Mouse (Mus musculus) embryonic facial prominence, embryonic 14.5 days (tissue): ENCODE measurements at regions not wholly inside any gene's neighbourhood (a gene's known extent, or its start where the extent isn't known, plus 50 kb on each side); places are given as distances from the start of the nearest gene placed in this dataset.

Source experiments
- ATAC-seq: fragments of 200-750 bp; cut with Nextera tagmentation; 2 replicates; pipeline ENCODE4 v1.8.0; 2017; ENCODE audit warnings: low read depth, moderate number of reproducible peaks, moderate TSS enrichment
- DNase-seq: peaks from one replicate; pipeline ENCODE4 v3.0.0-alpha.2; 2015; ENCODE audit warnings: low spot score
- H3K27ac ChIP-seq: fragments of 300-500 bp; sonication (generic); replicated peaks from 2 replicates; pipeline ENCODE4 v1.5.1; 2014; ENCODE audit warnings: low read depth, mild to moderate bottlenecking, low read length, moderate library complexity
- H3K27me3 ChIP-seq: fragments of 300-500 bp; sonication (generic); replicated peaks from 2 replicates; pipeline ENCODE4 v1.6.1; 2014; ENCODE audit warnings: low read length; ENCODE audit not compliant: control insufficient read depth, insufficient read depth
- H3K36me3 ChIP-seq: fragments of 300-500 bp; sonication (generic); 2 replicates; pipeline ENCODE4 v1.6.1; 2014; ENCODE audit warnings: low read length, mixed read lengths; ENCODE audit not compliant: control insufficient read depth, insufficient read depth
- H3K4me1 ChIP-seq: fragments of 300-500 bp; sonication (generic); 2 replicates; pipeline ENCODE4 v1.6.1; 2014; ENCODE audit warnings: antibody characterized with exemption, low read length; ENCODE audit not compliant: control insufficient read depth, insufficient read depth
- H3K4me2 ChIP-seq: fragments of 300-500 bp; sonication (generic); 2 replicates; pipeline ENCODE4 v1.6.1; 2014; ENCODE audit warnings: low read depth, mild to moderate bottlenecking, low read length, moderate library complexity, mixed read lengths
- H3K4me3 ChIP-seq: fragments of 300-500 bp; sonication (generic); 2 replicates; pipeline ENCODE4 v1.5.1; 2014; ENCODE audit warnings: low read depth, mild to moderate bottlenecking, low read length
- H3K9ac ChIP-seq: fragments of 300-500 bp; sonication (generic); 2 replicates; pipeline ENCODE4 v1.6.1; 2014; ENCODE audit warnings: low read depth, mild to moderate bottlenecking, low read length, moderate library complexity, mixed read lengths
- H3K9me3 ChIP-seq: fragments of 300-500 bp; sonication (generic); 2 replicates; pipeline ENCODE4 v1.6.1; 2016; ENCODE audit warnings: low read length; ENCODE audit not compliant: control insufficient read depth
- WGBS: fragments of 180-500 bp; shearing (Covaris S2); extraction: QIAGEN DNeasy Blood & Tissue Kit; methylation state at CpG from one replicate; pipeline ENCODE4 v1.1.7; 2014; 5-methylcytosine and 5-hydroxymethylcytosine counted together

GRCm38 (mm10) chr3:21356831-21357712, 719.4 kb upstream of the Tbl1xr1 start:
- peak; percentile 60; the same call in 1 of the 2 replicates for ATAC-seq
- H3K36me3 ChIP-seq, result no peaks in the 10 kb centered on the region
- no peak overlapping the region for H3K9ac ChIP-seq
- no peak overlapping the region for H3K27ac ChIP-seq
- no peak overlapping the region for H3K4me3 ChIP-seq
- 0 out of 2 replicates have a peak, but pooled peaks cover 3% of the 10 kb centered on the region for H3K4me1 ChIP-seq
- no peak overlapping the region for H3K4me2 ChIP-seq
- H3K9me3 ChIP-seq, result no peaks in the 10 kb centered on the region
- DNase-seq, result peak; percentile 43
- H3K27me3 ChIP-seq, result no peaks in the 10 kb centered on the region
- 61% methylated on average over 6 of the region's 6 CpGs for WGBS

DNA sequence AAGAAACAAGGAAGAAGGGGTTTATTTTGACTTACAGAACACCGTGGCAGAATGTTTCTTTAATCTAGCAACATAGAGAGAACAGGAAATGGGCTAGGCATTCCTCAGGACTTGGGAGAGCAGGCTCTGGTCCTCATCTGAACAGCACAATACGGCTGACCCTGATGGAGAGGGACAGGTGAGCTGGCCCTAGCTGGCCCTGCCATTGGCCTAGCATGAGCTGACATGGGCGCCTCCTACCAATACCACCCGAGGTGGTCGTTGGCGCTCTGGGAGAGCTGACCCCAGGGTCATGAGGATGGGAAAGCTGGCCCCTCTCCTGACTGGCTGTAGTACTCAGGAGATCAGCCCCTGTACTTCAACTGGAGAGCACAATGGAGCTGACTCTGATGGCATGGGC, 718.4 kb upstream of the Tbl1xr1 start:
- no peak for DNase-seq
- no peaks in the 10 kb centered on the region for H3K36me3 ChIP-seq
- no peak overlapping the region for H3K9ac ChIP-seq
- H3K27ac ChIP-seq, result no peak overlapping the region
- H3K9me3 ChIP-seq, result no peaks in the 10 kb centered on the region
- ATAC-seq, result no peak
- 0 out of 2 replicates have a peak, but pooled peaks cover 3% of the 10 kb centered on the region for H3K4me1 ChIP-seq
- no peaks in the 10 kb centered on the region for H3K27me3 ChIP-seq
- WGBS, result 79% methylated on average over 6 of the region's 6 CpGs
- no peak overlapping the region for H3K4me2 ChIP-seq
- H3K4me3 ChIP-seq, result no peak overlapping the region

- no peaks in the 10 kb centered on the region for H3K9me3 ChIP-seq
- H3K36me3 ChIP-seq, result no peaks in the 10 kb centered on the region
- H3K4me3 ChIP-seq, result no peak overlapping the region
- H3K27ac ChIP-seq, result no peak overlapping the region
- H3K27me3 ChIP-seq, result no peaks in the 10 kb centered on the region
- no peak overlapping the region for H3K4me2 ChIP-seq
- DNase-seq (no peak), ATAC-seq (no peak)
- 0 out of 2 replicates have a peak, but pooled peaks cover 3% of the 10 kb centered on the region for H3K4me1 ChIP-seq
- no peak overlapping the region for H3K9ac ChIP-seq
- 82% methylated on average over 3 of the region's 3 CpGs for WGBS
Measured at GRCm38 (mm10) chr3:21361069-21361468, 715.4 kb upstream of the Tbl1xr1 start.

- peak; percentile 75 for DNase-seq
- H3K27ac ChIP-seq, result peak overlapping the region; percentile 63; the same call in 1 of the 2 replicates
- no peaks in the 10 kb centered on the region for H3K36me3 ChIP-seq
- 0 out of 2 replicates have a peak, but pooled peaks cover 3% of the 10 kb centered on the region for H3K4me1 ChIP-seq
- no peak overlapping the region for H3K4me3 ChIP-seq
- 65% methylated on average over 2 of the region's 2 CpGs for WGBS
- no peak overlapping the region for H3K4me2 ChIP-seq
- H3K27me3 ChIP-seq, result no peaks in the 10 kb centered on the region
- no peaks in the 10 kb centered on the region for H3K9me3 ChIP-seq
- no peak overlapping the region for H3K9ac ChIP-seq
- ATAC-seq, result no peak
Measured at GRCm38 (mm10) chr3:21379816-21380215, 696.6 kb upstream of the Tbl1xr1 start.

DNA sequence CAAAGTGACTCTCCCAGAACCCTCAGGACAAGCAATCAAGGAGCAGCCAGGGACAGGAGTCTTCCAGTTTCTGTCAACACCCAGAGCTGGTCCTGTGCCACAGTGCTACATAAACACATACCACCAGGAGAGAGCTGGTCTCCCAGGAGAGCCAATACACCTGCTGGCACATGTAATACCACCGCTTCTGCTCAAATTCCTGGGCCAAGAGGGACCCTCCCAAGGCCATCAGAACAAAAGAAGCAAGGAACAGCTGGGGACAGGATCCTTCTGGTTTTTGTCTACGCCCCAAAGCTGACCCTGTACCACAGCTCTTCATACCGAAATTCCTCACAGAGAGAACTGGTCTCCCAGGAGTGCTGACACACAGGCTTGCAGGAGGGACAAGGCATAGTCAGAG, 695.4 kb upstream of the Tbl1xr1 start:
- 0 out of 2 replicates have a peak, but pooled peaks cover 3% of the 10 kb centered on the region for H3K4me1 ChIP-seq
- no peaks in the 10 kb centered on the region for H3K9me3 ChIP-seq
- H3K27ac ChIP-seq, result no peak overlapping the region
- no peak overlapping the region for H3K9ac ChIP-seq
- H3K4me2 ChIP-seq, result no peak overlapping the region
- no peaks in the 10 kb centered on the region for H3K36me3 ChIP-seq
- H3K4me3 ChIP-seq, result no peak overlapping the region
- no peaks in the 10 kb centered on the region for H3K27me3 ChIP-seq
- peak; percentile 47 for DNase-seq
- 66% methylated on average over 3 of the region's 3 CpGs for WGBS
- ATAC-seq, result peak; percentile 60; the same call in 1 of the 2 replicates

DNA sequence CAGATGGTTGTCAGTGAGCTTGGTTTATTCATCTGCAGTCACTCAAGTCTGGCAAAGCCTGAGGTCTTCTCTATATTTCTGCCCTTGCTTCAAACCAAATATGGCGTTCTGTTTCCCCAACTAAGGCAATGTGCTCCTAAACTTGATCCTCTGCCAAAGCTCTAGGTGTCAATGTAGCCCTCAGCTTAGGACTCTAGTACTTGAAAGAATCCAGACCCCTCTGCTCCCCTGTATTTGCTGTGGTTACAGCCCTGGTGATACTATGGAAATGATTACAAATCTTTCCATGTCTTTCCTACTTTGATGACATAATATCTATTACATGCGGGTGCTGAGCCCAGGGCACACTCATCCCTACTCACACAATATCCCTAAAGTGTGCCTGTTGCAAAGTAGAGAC, 672.9 kb upstream of the Tbl1xr1 start:
- Histone ChIP-seq H3K9ac (no peak overlapping the region), H3K27me3 (no peaks in the 10 kb centered on the region), H3K9me3 (no peaks in the 10 kb centered on the region), H3K27ac (no peak overlapping the region), H3K4me2 (no peak overlapping the region), H3K36me3 (no peaks in the 10 kb centered on the region), H3K4me3 (no peak overlapping the region), H3K4me1 (no peaks in the 10 kb centered on the region; the same call in 1 of the 2 replicates)
- ATAC-seq (no peak; the same call in 1 of the 2 replicates), DNase-seq (no peak)
- WGBS, result 68% methylated on average over 2 of the region's 2 CpGs

DNA sequence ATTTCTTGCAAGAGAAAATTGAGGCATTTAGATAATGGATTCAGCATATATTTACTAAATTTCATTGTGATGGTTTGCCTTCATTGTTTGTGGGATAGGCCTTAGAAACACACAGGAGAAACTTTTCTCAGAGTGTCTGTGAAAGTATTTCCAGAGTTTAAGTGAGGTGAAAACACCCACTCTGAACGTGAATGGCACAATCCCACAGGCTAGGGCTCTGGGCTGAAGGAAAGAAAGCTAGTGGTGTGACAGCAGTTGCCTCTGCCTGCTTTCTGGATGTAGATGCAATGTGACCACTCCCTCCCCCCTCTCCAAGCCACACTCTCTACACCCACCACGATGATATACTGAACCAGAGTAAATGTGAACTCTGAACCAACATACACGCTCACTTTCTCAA, 672.4 kb upstream of the Tbl1xr1 start:
- no peaks in the 10 kb centered on the region; the same call in 1 of the 2 replicates for H3K4me1 ChIP-seq
- no peaks in the 10 kb centered on the region for H3K36me3 ChIP-seq
- DNase-seq, result no peak
- H3K27me3 ChIP-seq, result no peaks in the 10 kb centered on the region
- H3K4me2 ChIP-seq, result no peak overlapping the region
- H3K27ac ChIP-seq, result no peak overlapping the region
- no peak overlapping the region for H3K4me3 ChIP-seq
- no peaks in the 10 kb centered on the region for H3K9me3 ChIP-seq
- no peak for ATAC-seq
- H3K9ac ChIP-seq, result no peak overlapping the region
- WGBS, result 70% methylated on average over 3 of the region's 3 CpGs

GRCm38 (mm10) chr3:21407077-21407476, 669.4 kb upstream of the Tbl1xr1 start:
- Histone ChIP-seq H3K27me3 (no peaks in the 10 kb centered on the region), H3K36me3 (no peaks in the 10 kb centered on the region), H3K4me3 (no peak overlapping the region), H3K9ac (no peak overlapping the region), H3K27ac (no peak overlapping the region), H3K9me3 (no peaks in the 10 kb centered on the region), H3K4me1 (no peaks in the 10 kb centered on the region; the same call in 1 of the 2 replicates), H3K4me2 (no peak overlapping the region)
- DNase-seq (no peak), ATAC-seq (no peak)
- 79% methylated on average over 5 of the region's 5 CpGs for WGBS
